Mouse (Mus musculus) kidney, adult 11 months (tissue): ENCODE results near the gene Mvd.
A peak's percentile ranks its signal among the peaks of the same experiment; 100 is the strongest.

Source experiments
- DNase-seq: peaks from one replicate; pipeline ENCODE4 v3.0.0; 2022

The Mvd gene

GRCm38 (mm10) chr8:122443262-122444006 is at the start of gene Mvd:
Mvd (minus strand) TSS chr8:122443422.
- DNase-seq = peak; percentile 100

GRCm38 (mm10) chr8:122488387-122488786 is 45.2 kb upstream of the Mvd start:
- DNase-seq = no peak

GRCm38 (mm10) chr8:122484831-122485230 is 41.6 kb upstream of the Mvd start:
- DNase-seq = no peak

- no peak for DNase-seq
Measured at GRCm38 (mm10) chr8:122483877-122484276, 40.7 kb upstream of the Mvd start.

- no peak for DNase-seq
Measured at GRCm38 (mm10) chr8:122482448-122482847, 39.2 kb upstream of the Mvd start.

GRCm38 (mm10) chr8:122475580-122476320 is 32.5 kb upstream of the Mvd start, which contains the start of the genes Rnf166 and Ctu2:
Rnf166 (minus strand) TSS chr8:122476064.
Ctu2 (plus strand) TSS chr8:122476143.
- DNase-seq = peak; percentile 82

GRCm38 (mm10) chr8:122474951-122475560 is 31.8 kb upstream of the Mvd start:
- DNase-seq = peak; percentile 51

- no peak for DNase-seq
Measured at GRCm38 (mm10) chr8:122473911-122474421, 30.7 kb upstream of the Mvd start.

GRCm38 (mm10) chr8:122470691-122471090 is 27.5 kb upstream of the Mvd start:
- no peak for DNase-seq

GRCm38 (mm10) chr8:122469965-122470364 is 26.7 kb upstream of the Mvd start:
- no peak for DNase-seq

GRCm38 (mm10) chr8:122469407-122469806 is 26.2 kb upstream of the Mvd start:
- peak; percentile 32 for DNase-seq

GRCm38 (mm10) chr8:122467816-122468215 is 24.6 kb upstream of the Mvd start:
- DNase-seq = no peak

- DNase-seq = no peak
Measured at GRCm38 (mm10) chr8:122464985-122465384, 21.8 kb upstream of the Mvd start.

- peak; percentile 43 for DNase-seq
Measured at GRCm38 (mm10) chr8:122463651-122464640, 20.7 kb upstream of the Mvd start.

GRCm38 (mm10) chr8:122462510-122462909 is 19.3 kb upstream of the Mvd start:
- no peak for DNase-seq

GRCm38 (mm10) chr8:122461473-122462148 is 18.4 kb upstream of the Mvd start:
- no peak for DNase-seq

- DNase-seq = peak; percentile 82
Measured at GRCm38 (mm10) chr8:122460524-122461472, 17.6 kb upstream of the Mvd start, which contains the start of gene Snai3. Snai3 (minus strand) TSS chr8:122460733.

GRCm38 (mm10) chr8:122459990-122460389 is 16.8 kb upstream of the Mvd start:
- DNase-seq = no peak

- DNase-seq = no peak
Measured at GRCm38 (mm10) chr8:122459218-122459900, 16.1 kb upstream of the Mvd start.

GRCm38 (mm10) chr8:122457171-122457570 is 13.9 kb upstream of the Mvd start:
- DNase-seq = no peak
